Mouse (Mus musculus): ENCODE measurements around the gene Tbc1d10a. TPM values are rescaled to one million over a fixed set of nuclear protein-coding genes. Genes with fewer than 3 reads are reported as not detected.

The Tbc1d10a gene
- polyA plus RNA-seq, 1 experiment: 18.8 TPM

DNA sequence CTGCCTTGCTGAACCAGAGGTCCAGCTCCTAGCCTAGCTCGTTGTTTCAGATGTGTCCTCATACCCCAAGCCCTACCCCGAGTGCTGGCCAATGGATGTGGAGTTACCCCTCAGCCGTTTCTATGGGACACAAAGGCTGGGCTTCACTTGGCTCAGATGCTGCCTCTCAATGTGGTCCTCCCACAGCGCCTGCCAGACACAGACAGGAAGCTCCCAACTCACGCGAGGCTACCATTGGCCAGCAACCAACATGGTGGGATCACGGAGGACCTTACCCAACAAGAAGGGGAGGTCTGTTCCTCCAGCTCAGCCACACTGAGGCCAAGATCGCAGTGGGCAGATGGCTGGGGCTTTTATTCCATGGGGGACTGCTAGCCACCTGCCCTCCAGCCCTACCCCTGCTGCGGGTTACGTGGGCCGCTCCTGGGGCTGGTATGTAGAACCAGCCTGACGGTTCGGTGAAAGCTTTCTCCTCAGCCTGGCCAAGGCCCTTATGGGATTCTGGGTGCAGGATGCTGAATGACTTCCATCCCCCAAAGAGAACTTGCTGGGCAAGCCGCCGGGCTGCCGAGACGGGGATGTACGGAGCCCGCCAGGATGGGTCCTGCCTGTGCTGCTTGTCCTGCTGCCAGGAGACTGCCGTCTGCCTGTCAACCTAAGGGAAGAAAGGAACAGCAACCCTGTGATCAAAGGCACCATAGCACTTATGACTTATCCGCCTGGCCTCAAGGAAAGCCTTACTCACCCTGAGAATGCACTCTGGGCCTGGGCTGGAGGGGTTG lies 43.1 kb upstream of the Tbc1d10a start:
- H3K36me3 ChIP-seq (ENCODE audit: control insufficient read depth, insufficient read depth): peaks cover 17% of the 10 kb centered on the region
- no peak overlapping the region for H3K4me2 ChIP-seq (ENCODE audit: low read depth)

DNA sequence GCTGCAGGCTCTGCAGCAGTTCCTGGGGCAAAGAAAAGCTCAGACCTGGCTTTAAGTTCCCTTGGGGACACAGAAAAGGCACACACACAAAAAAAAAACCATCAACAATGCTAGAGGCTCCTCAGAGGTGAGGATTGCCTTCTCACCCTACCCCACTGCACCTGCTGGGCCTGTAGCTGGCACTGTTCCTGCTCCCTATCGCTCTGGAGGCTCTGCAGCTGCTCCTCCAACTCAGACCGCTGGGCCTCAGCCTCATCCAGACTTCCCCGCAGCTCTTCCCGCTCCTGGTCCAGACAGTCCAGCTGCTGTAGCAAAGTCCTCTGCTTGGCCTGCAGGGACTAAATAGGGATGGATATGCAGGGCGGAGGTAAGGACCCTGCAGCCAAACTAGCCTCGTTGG lies 40.2 kb upstream of the Tbc1d10a start:
- H3K36me3 ChIP-seq (ENCODE audit: control insufficient read depth, insufficient read depth): peaks cover 11% of the 10 kb centered on the region
- no peak overlapping the region for H3K4me2 ChIP-seq (ENCODE audit: low read depth)
- TF ChIP-seq CEBPB (IDR thresholded peaks at IDR 0.05; ENCODE audit: insufficient read depth, poor library complexity, severe bottlenecking) (no peak), MYOG (IDR thresholded peaks at IDR 0.05; ENCODE audit: control insufficient read depth in 1 of 3, insufficient read depth in 1 of 3, insufficient read length in 2 of 3, low read depth in 2 of 3) (peak; percentile 4 to 69 (median 68)), MAX (IDR thresholded peaks at IDR 0.05; ENCODE audit: low read depth) (no peak), MYOD1 (IDR thresholded peaks at IDR 0.05; ENCODE audit: control insufficient read depth in 1 of 3, insufficient read length in 2 of 3, low read depth in 2 of 3) (peak in 2 of 3 experiments; percentile 75 to 82)
- H3K4me3 ChIP-seq: no peak overlapping the region
- no peak overlapping the region for H3ac ChIP-seq (ENCODE audit: control insufficient read depth, insufficient read length)
- H3K79me2 ChIP-seq (ENCODE audit: control insufficient read depth, insufficient read depth): no peaks in the 10 kb centered on the region
- H3K27me3 ChIP-seq (ENCODE audit: control insufficient read depth, insufficient read depth, insufficient read length): no peaks in the 10 kb centered on the region

More for the DNA sequence above, 43.1 kb upstream of the Tbc1d10a start:
- Histone ChIP-seq H3K27me3 (ENCODE audit: control insufficient read depth, insufficient read depth, insufficient read length) (no peaks in the 10 kb centered on the region), H3K79me2 (ENCODE audit: control insufficient read depth, insufficient read depth) (no peaks in the 10 kb centered on the region), H3ac (ENCODE audit: control insufficient read depth, insufficient read length) (no peak overlapping the region), H3K4me3 (no peak overlapping the region)
- no peak for TF ChIP-seq REST (IDR thresholded peaks at IDR 0.05; ENCODE audit: insufficient read depth, insufficient read length)
- TF ChIP-seq USF1 (IDR thresholded peaks at IDR 0.05; ENCODE audit: low read depth): no peak
- no peak for TF ChIP-seq E2F4 (IDR thresholded peaks at IDR 0.05; ENCODE audit: insufficient read depth)
- TF ChIP-seq MYOG (IDR thresholded peaks at IDR 0.05; ENCODE audit: control insufficient read depth in 1 of 3, insufficient read depth in 1 of 3, insufficient read length in 2 of 3, low read depth in 2 of 3): no peak
- TF ChIP-seq POLR2A (IDR thresholded peaks at IDR 0.05; ENCODE audit: insufficient read length, low read depth): no peak
- no peak for TF ChIP-seq TCF3 (IDR thresholded peaks at IDR 0.05; ENCODE audit: insufficient read length, low read depth)
- TF ChIP-seq POLR2AphosphoS2 (IDR thresholded peaks at IDR 0.05; ENCODE audit: insufficient read length, low read depth): no peak
- no peak for TF ChIP-seq MYOD1 (IDR thresholded peaks at IDR 0.05; ENCODE audit: control insufficient read depth in 1 of 3, insufficient read length in 2 of 3, low read depth in 2 of 3)
- no peak for TF ChIP-seq TCF12 (IDR thresholded peaks at IDR 0.05; ENCODE audit: insufficient read depth, poor library complexity, severe bottlenecking)
- no peak for TF ChIP-seq SRF (IDR thresholded peaks at IDR 0.05; ENCODE audit: control insufficient read depth, insufficient read length, low read depth)
- no peak for TF ChIP-seq MAX (IDR thresholded peaks at IDR 0.05; ENCODE audit: low read depth)
- no peak for TF ChIP-seq CEBPB (IDR thresholded peaks at IDR 0.05; ENCODE audit: insufficient read depth, poor library complexity, severe bottlenecking)

DNA sequence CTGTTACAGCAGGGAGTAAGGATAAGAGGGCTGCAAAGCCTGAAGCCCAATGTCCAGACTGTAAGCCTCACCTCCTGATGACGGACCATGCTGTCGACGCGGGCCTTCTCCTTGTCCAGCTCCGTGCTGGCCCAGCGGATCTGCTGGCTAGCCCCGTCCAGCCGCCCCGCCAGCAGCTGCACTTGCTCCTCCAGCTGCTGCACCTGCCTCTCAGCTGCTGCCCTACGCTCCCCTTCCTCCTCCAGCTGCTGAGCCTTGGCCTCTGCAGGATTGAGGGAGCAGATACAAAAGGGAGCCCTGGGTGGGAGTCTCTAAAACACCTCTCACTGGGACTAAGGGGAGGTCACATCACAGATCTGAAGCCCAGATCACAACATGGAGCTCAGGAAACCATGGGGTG lies 39.5 kb upstream of the Tbc1d10a start:
- H3K79me2 ChIP-seq (ENCODE audit: control insufficient read depth, insufficient read depth): no peaks in the 10 kb centered on the region
- TF ChIP-seq MYOG (IDR thresholded peaks at IDR 0.05; ENCODE audit: control insufficient read depth in 1 of 3, insufficient read depth in 1 of 3, insufficient read length in 2 of 3, low read depth in 2 of 3) (peak in 2 of 3 experiments; percentile 69 to 74), MYOD1 (IDR thresholded peaks at IDR 0.05; ENCODE audit: control insufficient read depth in 1 of 3, insufficient read length in 2 of 3, low read depth in 2 of 3) (peak in 2 of 3 experiments; percentile 56 to 69), POLR2A (IDR thresholded peaks at IDR 0.05; ENCODE audit: insufficient read length, low read depth) (no peak), TCF3 (IDR thresholded peaks at IDR 0.05; ENCODE audit: insufficient read length, low read depth) (peak; percentile 67), REST (IDR thresholded peaks at IDR 0.05; ENCODE audit: insufficient read depth, insufficient read length) (no peak)
- peaks cover 5% of the 10 kb centered on the region for H3K36me3 ChIP-seq (ENCODE audit: control insufficient read depth, insufficient read depth)
- H3K4me2 ChIP-seq (ENCODE audit: low read depth): no peak overlapping the region
- no peak overlapping the region for H3K4me3 ChIP-seq
- no peak overlapping the region for H3ac ChIP-seq (ENCODE audit: control insufficient read depth, insufficient read length)
- no peaks in the 10 kb centered on the region for H3K27me3 ChIP-seq (ENCODE audit: control insufficient read depth, insufficient read depth, insufficient read length)

DNA sequence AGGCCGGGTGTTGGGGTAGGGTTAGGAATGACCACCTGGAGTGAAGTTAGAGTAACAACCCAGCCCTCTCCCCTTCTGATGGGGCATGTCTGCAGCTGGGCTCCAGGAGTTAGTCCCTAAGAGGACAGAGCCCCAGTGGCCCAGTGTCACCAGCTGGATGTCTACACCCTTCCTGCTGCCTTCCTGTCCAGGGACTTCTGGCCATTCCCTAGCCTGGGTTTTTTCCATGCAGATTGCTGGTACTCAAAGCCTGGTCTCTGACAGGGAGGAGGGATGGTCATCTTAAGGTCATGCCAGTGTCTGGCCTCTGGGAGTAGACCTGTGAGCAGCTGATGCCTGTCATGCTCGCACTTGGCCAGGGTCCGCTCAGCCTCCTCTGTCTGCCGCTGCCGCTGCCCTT lies 38.5 kb upstream of the Tbc1d10a start:
- Histone ChIP-seq H3ac (ENCODE audit: control insufficient read depth, insufficient read length) (no peak overlapping the region), H3K4me2 (ENCODE audit: low read depth) (no peak overlapping the region), H3K79me2 (ENCODE audit: control insufficient read depth, insufficient read depth) (no peaks in the 10 kb centered on the region), H3K36me3 (ENCODE audit: control insufficient read depth, insufficient read depth) (no peaks in the 10 kb centered on the region), H3K27me3 (ENCODE audit: control insufficient read depth, insufficient read depth, insufficient read length) (no peaks in the 10 kb centered on the region), H3K4me3 (no peak overlapping the region)
- TF ChIP-seq SRF (IDR thresholded peaks at IDR 0.05; ENCODE audit: control insufficient read depth, insufficient read length, low read depth): no peak
- no peak for TF ChIP-seq MAX (IDR thresholded peaks at IDR 0.05; ENCODE audit: low read depth)
- no peak for TF ChIP-seq POLR2A (IDR thresholded peaks at IDR 0.05; ENCODE audit: insufficient read length, low read depth)
- no peak for TF ChIP-seq MYOD1 (IDR thresholded peaks at IDR 0.05; ENCODE audit: control insufficient read depth in 1 of 3, insufficient read length in 2 of 3, low read depth in 2 of 3)
- TF ChIP-seq TCF12 (IDR thresholded peaks at IDR 0.05; ENCODE audit: insufficient read depth, poor library complexity, severe bottlenecking): no peak
- no peak for TF ChIP-seq USF1 (IDR thresholded peaks at IDR 0.05; ENCODE audit: low read depth)
- no peak for TF ChIP-seq E2F4 (IDR thresholded peaks at IDR 0.05; ENCODE audit: insufficient read depth)
- TF ChIP-seq CEBPB (IDR thresholded peaks at IDR 0.05; ENCODE audit: insufficient read depth, poor library complexity, severe bottlenecking): no peak
- no peak for TF ChIP-seq MYOG (IDR thresholded peaks at IDR 0.05; ENCODE audit: control insufficient read depth in 1 of 3, insufficient read depth in 1 of 3, insufficient read length in 2 of 3, low read depth in 2 of 3)
- TF ChIP-seq TCF3 (IDR thresholded peaks at IDR 0.05; ENCODE audit: insufficient read length, low read depth): no peak
- no peak for TF ChIP-seq REST (IDR thresholded peaks at IDR 0.05; ENCODE audit: insufficient read depth, insufficient read length)
- no peak for TF ChIP-seq POLR2AphosphoS2 (IDR thresholded peaks at IDR 0.05; ENCODE audit: insufficient read length, low read depth)

All from myocyte (in vitro differentiated cells).